Mouse (Mus musculus): Measurements from ENCODE around the gene Fam207a. TPM values are rescaled to one million over a fixed set of nuclear protein-coding genes. Genes with fewer than 3 reads are reported as not detected.
A peak's percentile ranks its signal among the peaks of the same experiment; 100 is the strongest.

The Fam207a gene
- total RNA-seq (2014; fragmentation: Nextera tagmentation) (13.0 and 14.5 TPM in 2 replicates), total RNA-seq (2017) (31.1 and 39.4 TPM in 2 replicates), polyA plus RNA-seq (2012) (122 and 191 TPM in 2 replicates)

GRCm38 (mm10) chr10:77515385-77516348 lies at the start of gene Fam207a:
Gene Fam207a (minus strand): TSS chr10:77515785.
- no peak for TF ChIP-seq POLR2AphosphoS5 (IDR thresholded peaks at IDR 0.05; ENCODE audit: insufficient replicate concordance, low read depth, low read length)
- no peak for TF ChIP-seq GATA1 (IDR thresholded peaks at IDR 0.05; ENCODE audit: borderline replicate concordance, low read length)
- TF ChIP-seq TAL1 (conservative IDR thresholded peaks at IDR 0.05; ENCODE audit: low read depth, low read length) = no peak
- no peak for TF ChIP-seq CTCF (IDR thresholded peaks at IDR 0.05; ENCODE audit: low read depth, low read length)
- TF ChIP-seq GATA2 (IDR thresholded peaks at IDR 0.05; ENCODE audit: borderline replicate concordance, low read depth, low read length) = no peak
- Histone ChIP-seq H3K4me1 (ENCODE audit: insufficient read depth, low read depth, low read length) (peaks cover 70% of the 10 kb centered on the region), H3K36me3 (replicated peaks) (peaks cover 42% of the 10 kb centered on the region), H3K9me3 (replicated peaks) (no peaks in the 10 kb centered on the region), H3K4me3 (ENCODE audit: low read depth, low read length) (peak within 1 kb of the TSS; percentile 86), H3K27me3 (ENCODE audit: insufficient read depth, low read length) (peaks cover 4% of the 10 kb centered on the region; the same call in 1 of the 2 replicates)
- peak; percentile 84 for ATAC-seq (ENCODE audit: extremely low read depth, insufficient number of reproducible peaks, low FRiP score, poor library complexity, severe bottlenecking)
- peak; percentile 95 for DNase-seq (ENCODE audit: low spot score)

GRCm38 (mm10) chr10:77565005-77565404 lies 49.4 kb upstream of the Fam207a start:
- no peak for TF ChIP-seq GATA2 (IDR thresholded peaks at IDR 0.05; ENCODE audit: borderline replicate concordance, low read depth, low read length)
- peak; percentile 74 for TF ChIP-seq TAL1 (conservative IDR thresholded peaks at IDR 0.05; ENCODE audit: low read depth, low read length)
- ATAC-seq (ENCODE audit: extremely low read depth, insufficient number of reproducible peaks, low FRiP score, poor library complexity, severe bottlenecking) (peak; percentile 86), DNase-seq (ENCODE audit: low spot score) (peak; percentile 73)
- Histone ChIP-seq H3K4me1 (ENCODE audit: insufficient read depth, low read depth, low read length) (peaks cover 91% of the 10 kb centered on the region), H3K4me3 (ENCODE audit: low read depth, low read length) (peak overlapping the region; percentile 50; the same call in 1 of the 2 replicates), H3K9me3 (replicated peaks) (no peaks in the 10 kb centered on the region), H3K36me3 (replicated peaks) (peaks cover 74% of the 10 kb centered on the region), H3K27me3 (ENCODE audit: insufficient read depth, low read length) (no peaks in the 10 kb centered on the region)

- no peak overlapping the region for H3K4me3 ChIP-seq (ENCODE audit: low read depth, low read length)
- peaks cover 90% of the 10 kb centered on the region for H3K4me1 ChIP-seq (ENCODE audit: insufficient read depth, low read depth, low read length)
- no peak for TF ChIP-seq CTCF (IDR thresholded peaks at IDR 0.05; ENCODE audit: low read depth, low read length)
- TF ChIP-seq GATA2 (IDR thresholded peaks at IDR 0.05; ENCODE audit: borderline replicate concordance, low read depth, low read length) = no peak
- TF ChIP-seq TAL1 (conservative IDR thresholded peaks at IDR 0.05; ENCODE audit: low read depth, low read length) = no peak
- no peak for TF ChIP-seq GATA1 (IDR thresholded peaks at IDR 0.05; ENCODE audit: borderline replicate concordance, low read length)
- TF ChIP-seq POLR2AphosphoS5 (IDR thresholded peaks at IDR 0.05; ENCODE audit: insufficient replicate concordance, low read depth, low read length) = no peak
- DNase-seq (ENCODE audit: low spot score) (no peak), ATAC-seq (ENCODE audit: extremely low read depth, insufficient number of reproducible peaks, low FRiP score, poor library complexity, severe bottlenecking) (no peak)
- H3K9me3 ChIP-seq (replicated peaks) = no peaks in the 10 kb centered on the region
- peaks cover 97% of the 10 kb centered on the region for H3K36me3 ChIP-seq (replicated peaks)
- no peaks in the 10 kb centered on the region for H3K27me3 ChIP-seq (ENCODE audit: insufficient read depth, low read length)
Observed at GRCm38 (mm10) chr10:77561508-77561907, 45.9 kb upstream of the Fam207a start.

GRCm38 (mm10) chr10:77560830-77561229 lies 45.2 kb upstream of the Fam207a start:
- ATAC-seq (ENCODE audit: extremely low read depth, insufficient number of reproducible peaks, low FRiP score, poor library complexity, severe bottlenecking) (no peak), DNase-seq (ENCODE audit: low spot score) (no peak)
- TF ChIP-seq CTCF (IDR thresholded peaks at IDR 0.05; ENCODE audit: low read depth, low read length) (no peak), TAL1 (conservative IDR thresholded peaks at IDR 0.05; ENCODE audit: low read depth, low read length) (no peak), GATA2 (IDR thresholded peaks at IDR 0.05; ENCODE audit: borderline replicate concordance, low read depth, low read length) (no peak), GATA1 (IDR thresholded peaks at IDR 0.05; ENCODE audit: borderline replicate concordance, low read length) (no peak), POLR2AphosphoS5 (IDR thresholded peaks at IDR 0.05; ENCODE audit: insufficient replicate concordance, low read depth, low read length) (no peak)
- Histone ChIP-seq H3K4me3 (ENCODE audit: low read depth, low read length) (no peak overlapping the region), H3K36me3 (replicated peaks) (peaks cover 97% of the 10 kb centered on the region), H3K4me1 (ENCODE audit: insufficient read depth, low read depth, low read length) (peaks cover 90% of the 10 kb centered on the region), H3K9me3 (replicated peaks) (no peaks in the 10 kb centered on the region), H3K27me3 (ENCODE audit: insufficient read depth, low read length) (no peaks in the 10 kb centered on the region; the same call in 1 of the 2 replicates)

- ATAC-seq (ENCODE audit: extremely low read depth, insufficient number of reproducible peaks, low FRiP score, poor library complexity, severe bottlenecking) (no peak), DNase-seq (ENCODE audit: low spot score) (no peak)
- H3K4me1 ChIP-seq (ENCODE audit: insufficient read depth, low read depth, low read length) = peaks cover 89% of the 10 kb centered on the region
- no peaks in the 10 kb centered on the region for H3K9me3 ChIP-seq (replicated peaks)
- H3K4me3 ChIP-seq (ENCODE audit: low read depth, low read length) = no peak overlapping the region
- TF ChIP-seq GATA1 (IDR thresholded peaks at IDR 0.05; ENCODE audit: borderline replicate concordance, low read length) = no peak
- no peaks in the 10 kb centered on the region; the same call in 1 of the 2 replicates for H3K27me3 ChIP-seq (ENCODE audit: insufficient read depth, low read length)
- H3K36me3 ChIP-seq (replicated peaks) = peaks cover 94% of the 10 kb centered on the region
Observed at GRCm38 (mm10) chr10:77560090-77560489, 44.5 kb upstream of the Fam207a start.

GRCm38 (mm10) chr10:77557641-77558040 lies 42.1 kb upstream of the Fam207a start:
- H3K4me1 ChIP-seq (ENCODE audit: insufficient read depth, low read depth, low read length) = peaks cover 93% of the 10 kb centered on the region
- no peak for ATAC-seq (ENCODE audit: extremely low read depth, insufficient number of reproducible peaks, low FRiP score, poor library complexity, severe bottlenecking)
- H3K9me3 ChIP-seq (replicated peaks) = no peaks in the 10 kb centered on the region
- H3K27me3 ChIP-seq (ENCODE audit: insufficient read depth, low read length) = no peaks in the 10 kb centered on the region; the same call in 1 of the 2 replicates
- no peak for DNase-seq (ENCODE audit: low spot score)
- H3K36me3 ChIP-seq (replicated peaks) = peaks cover 93% of the 10 kb centered on the region
- no peak overlapping the region; the same call in 1 of the 2 replicates for H3K4me3 ChIP-seq (ENCODE audit: low read depth, low read length)
- TF ChIP-seq TAL1 (conservative IDR thresholded peaks at IDR 0.05; ENCODE audit: low read depth, low read length) = no peak
- TF ChIP-seq POLR2AphosphoS5 (IDR thresholded peaks at IDR 0.05; ENCODE audit: insufficient replicate concordance, low read depth, low read length) = no peak
- TF ChIP-seq CTCF (IDR thresholded peaks at IDR 0.05; ENCODE audit: low read depth, low read length) = no peak
- TF ChIP-seq GATA1 (IDR thresholded peaks at IDR 0.05; ENCODE audit: borderline replicate concordance, low read length) = no peak
- no peak for TF ChIP-seq GATA2 (IDR thresholded peaks at IDR 0.05; ENCODE audit: borderline replicate concordance, low read depth, low read length)
